Mouse (Mus musculus) spleen, embryonic (tissue): ENCODE data around the gene Tmem247.

ENCODE experiments used
- CTCF ChIA-PET: fragments of 350-600 bp; sonication (Branson Sonifier 250); formaldehyde crosslinking; loops from one replicate; lab custom pipeline; 2022; lab: Charles Lee

Tmem247 gene

DNA sequence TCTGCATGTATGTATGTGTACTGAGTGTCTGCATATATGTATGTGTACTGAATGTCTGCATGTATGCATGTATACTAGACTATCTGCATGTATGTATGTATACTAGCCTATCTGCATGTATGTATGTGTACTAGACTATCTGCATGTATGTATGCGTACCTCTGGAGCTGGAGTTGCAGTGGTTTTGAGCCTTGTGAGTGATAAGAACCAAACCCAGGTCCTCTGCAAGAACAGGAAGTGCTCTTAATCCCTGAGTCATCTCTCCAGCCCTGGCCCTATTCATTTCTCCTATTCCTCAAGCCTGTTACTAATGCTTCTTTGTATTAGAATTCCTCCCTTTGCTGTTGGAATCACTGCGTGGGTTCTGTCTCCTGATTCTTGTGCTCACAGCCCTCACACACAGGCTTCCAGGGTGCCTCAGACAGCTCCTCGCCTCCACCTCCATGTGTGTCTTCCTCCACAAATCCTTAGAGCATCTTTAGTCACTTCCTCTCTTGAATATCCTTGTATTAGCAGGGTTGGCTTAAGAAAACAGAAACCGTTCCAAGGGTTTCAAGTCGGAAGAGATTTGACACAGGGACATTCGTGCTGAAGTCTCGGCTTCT, 4.0 kb upstream of the Tmem247 start:
- CTCF ChIA-PET = interaction anchor here (0.6 kb wide), 1 partner anchor 700 kb away, joined by 5 read pairs; no protein-coding TSS in a partner anchor

DNA sequence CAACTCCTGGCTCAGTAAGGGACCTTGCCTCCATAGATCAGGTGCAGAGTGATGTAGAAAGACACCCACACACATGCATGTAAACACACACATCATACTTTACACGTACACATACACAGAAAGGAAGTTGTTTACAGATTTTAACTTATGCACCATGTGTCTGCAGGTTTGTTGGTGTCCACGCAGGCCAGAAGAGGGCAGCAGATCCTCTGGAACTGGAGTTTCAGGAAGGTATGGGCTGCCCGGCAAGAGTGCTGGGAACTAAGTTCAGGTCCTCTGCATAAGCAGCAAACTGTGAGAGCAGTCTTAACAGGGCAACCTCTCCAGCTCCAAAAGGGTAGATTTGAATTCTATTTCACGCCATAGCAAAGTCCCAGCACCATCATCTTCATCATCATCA, 1.6 kb upstream of the Tmem247 start:
- CTCF ChIA-PET = no interaction called here

DNA sequence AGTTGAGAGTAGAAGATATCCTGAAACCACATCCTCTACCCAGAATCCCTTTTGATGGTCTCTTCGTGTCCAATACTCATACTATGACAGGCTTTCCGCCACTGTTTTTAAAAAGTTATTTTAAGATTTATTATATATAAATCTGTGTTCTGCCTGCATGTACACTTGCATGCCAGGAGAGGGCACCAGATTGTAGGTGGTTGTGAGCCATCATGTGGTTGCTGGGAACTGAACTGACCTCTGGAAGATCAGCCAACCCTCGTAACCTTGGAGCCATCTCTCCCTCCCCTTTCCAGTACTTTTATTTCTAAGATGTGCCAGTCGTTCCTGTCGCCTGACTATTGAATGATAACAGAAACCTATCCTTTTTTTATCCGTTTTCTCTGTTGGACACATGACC, 1.6 kb downstream of the Tmem247 start:
- CTCF ChIA-PET = interaction anchor here (1.4 to 3.1 kb wide), 2 partner anchors 70 to 125 kb away, joined by 3 to 17 read pairs; no protein-coding TSS in a partner anchor

DNA sequence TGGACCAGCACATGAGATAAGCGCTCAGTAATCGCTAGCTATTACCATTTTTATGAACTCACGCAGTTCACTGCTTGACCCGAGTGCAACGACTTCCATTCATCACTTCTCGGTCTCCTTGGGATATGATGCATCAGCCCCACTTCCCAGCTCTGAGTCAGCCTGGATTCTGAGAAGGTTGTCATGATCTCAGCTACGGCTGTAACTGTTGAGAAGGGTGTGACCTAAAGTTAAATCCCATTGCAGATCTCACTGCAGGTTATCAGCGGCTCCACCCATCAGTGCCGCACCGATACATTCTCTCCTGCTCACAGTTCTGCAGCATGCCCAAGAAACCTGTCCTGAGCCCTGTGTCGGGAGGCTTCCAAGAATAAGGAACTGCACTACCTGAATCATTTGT, 2.6 kb downstream of the Tmem247 start:
- CTCF ChIA-PET = interaction anchor here (3.1 kb wide), 1 partner anchor 124 kb away, joined by 17 read pairs; no protein-coding TSS in a partner anchor

DNA sequence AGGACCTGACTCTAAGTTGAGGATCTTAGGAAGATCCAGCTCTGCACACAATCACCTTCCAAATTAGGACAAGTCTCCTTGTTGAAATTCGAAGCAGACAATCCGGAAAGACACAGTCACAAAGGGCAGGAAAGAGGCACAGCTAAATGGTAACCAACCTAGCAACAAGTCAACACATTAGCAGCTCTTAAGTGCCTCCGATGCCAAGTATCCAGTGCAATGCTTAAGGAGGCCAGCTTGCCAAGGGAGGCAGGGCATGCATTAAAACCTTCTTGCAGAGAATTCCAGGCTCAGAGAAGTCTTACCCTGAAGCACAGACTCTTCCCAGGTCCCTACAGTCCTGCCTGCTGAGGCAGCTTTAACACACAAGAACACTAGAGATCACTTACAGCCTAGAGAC, 7.5 kb downstream of the Tmem247 start:
- CTCF ChIA-PET = no interaction called here

DNA sequence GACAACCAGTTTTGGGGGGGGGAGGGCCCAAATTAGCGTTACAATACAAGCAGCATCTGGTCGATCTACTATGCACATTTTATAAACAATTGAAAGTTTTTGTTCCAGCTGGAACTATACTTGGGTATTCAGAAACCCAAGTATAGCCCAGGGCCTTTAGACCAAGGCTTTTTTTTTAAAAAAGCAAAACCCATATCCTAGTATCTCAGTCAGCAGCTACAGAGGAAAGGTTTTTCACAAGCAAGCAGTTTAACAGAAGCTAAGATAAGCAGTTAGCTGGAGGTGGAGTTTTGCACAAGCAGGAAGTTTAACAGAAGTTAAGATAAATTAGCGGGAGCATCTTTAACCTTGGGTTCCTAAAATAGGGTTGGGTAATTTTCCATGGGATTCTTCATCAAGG, 9.7 kb downstream of the Tmem247 start:
- CTCF ChIA-PET = no interaction called here

- CTCF ChIA-PET = interaction anchor here (0.6 kb wide), 1 partner anchor 10 kb away, joined by 3 read pairs; no protein-coding TSS in a partner anchor
Measured at GRCm38 (mm10) chr17:86929355-86929754, 12.2 kb downstream of the Tmem247 start.

DNA sequence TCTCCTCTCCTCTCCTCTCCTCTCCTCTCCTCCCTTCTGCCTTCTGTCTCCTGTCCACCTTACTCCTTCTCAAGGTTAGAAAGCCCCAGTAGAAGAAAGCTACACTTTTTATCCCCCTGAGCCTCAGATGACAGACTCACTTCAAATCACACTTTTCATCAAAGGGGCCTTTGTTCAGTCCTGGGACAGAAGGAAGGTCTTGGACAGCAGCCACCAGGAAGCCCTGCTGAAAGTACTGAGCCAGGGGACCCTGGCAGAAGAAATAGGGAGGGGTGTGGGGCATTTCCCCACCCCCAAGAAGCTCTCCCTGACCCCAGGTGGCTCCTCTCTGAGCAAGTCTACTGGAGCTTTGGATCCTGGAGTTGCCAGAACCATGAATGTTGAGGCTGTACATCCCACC, 12.8 kb downstream of the Tmem247 start:
- CTCF ChIA-PET = interaction anchor here (0.6 kb wide), 1 partner anchor 9 kb away, joined by 3 read pairs; no protein-coding TSS in a partner anchor

DNA sequence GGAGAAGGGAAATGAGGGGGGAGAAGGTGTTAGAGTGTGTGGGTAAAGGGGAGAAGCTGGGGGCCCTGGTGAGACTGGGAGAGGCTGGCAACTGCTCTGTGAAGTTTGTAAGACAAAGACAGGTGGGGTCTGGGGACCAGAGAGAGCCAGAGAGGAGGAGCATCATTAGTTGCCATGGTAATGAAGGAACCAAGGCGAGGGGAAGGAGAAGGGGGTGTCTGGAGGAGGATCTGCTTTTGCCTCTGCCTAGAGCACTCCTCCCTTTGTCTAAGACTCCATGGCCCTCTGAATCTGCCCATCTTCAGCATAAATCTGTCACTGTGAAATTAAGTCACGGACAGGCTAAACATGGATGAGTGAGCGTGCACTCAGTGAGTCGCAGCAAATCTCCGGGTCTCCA, 15.7 kb downstream of the Tmem247 start:
- CTCF ChIA-PET = no interaction called here

- CTCF ChIA-PET = interaction anchor here (0.7 to 0.8 kb wide), 2 partner anchors 35 to 706 kb away, joined by 3 read pairs; no protein-coding TSS in a partner anchor
Measured at GRCm38 (mm10) chr17:86937064-86937463, 19.9 kb downstream of the Tmem247 start.

DNA sequence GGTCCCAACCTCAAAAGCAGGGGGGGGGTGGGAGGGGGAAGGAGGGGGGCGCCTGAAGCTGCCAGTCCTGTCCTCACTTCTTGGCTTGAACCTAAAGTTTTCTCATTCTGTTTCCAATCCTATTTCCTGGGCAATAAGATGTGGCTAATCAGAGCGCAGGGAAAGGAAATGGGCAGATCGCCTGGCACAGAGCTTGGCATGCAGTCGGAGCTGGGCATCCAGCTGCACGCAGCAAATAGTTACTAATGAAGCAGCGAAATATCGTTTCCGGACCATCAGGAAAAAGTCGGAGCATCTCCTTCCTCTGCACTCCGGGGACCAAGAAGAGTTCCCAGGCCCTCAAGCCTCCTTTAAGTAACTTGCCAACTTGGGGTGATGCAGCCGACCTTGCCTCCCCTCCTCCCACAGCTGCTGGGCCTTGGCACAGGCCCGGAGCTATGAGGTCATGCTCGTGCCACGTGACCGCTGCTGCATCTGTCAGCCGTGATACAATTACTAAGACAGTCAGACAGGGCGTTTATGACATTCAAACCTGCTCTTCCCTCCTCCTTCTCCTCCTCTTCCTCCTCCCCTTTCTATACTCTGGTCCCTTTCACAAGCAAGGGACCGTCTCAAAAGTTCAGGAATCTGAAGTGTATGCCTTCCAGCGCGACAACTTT, 20.5 kb downstream of the Tmem247 start:
- CTCF ChIA-PET = interaction anchor here (0.7 to 0.8 kb wide), 2 partner anchors 34 to 705 kb away, joined by 3 read pairs; no protein-coding TSS in a partner anchor

GRCm38 (mm10) chr17:86938683-86939082, 21.5 kb downstream of the Tmem247 start:
- CTCF ChIA-PET = interaction anchor here (0.6 kb wide), 1 partner anchor 9 kb away, joined by 3 read pairs; no protein-coding TSS in a partner anchor

DNA sequence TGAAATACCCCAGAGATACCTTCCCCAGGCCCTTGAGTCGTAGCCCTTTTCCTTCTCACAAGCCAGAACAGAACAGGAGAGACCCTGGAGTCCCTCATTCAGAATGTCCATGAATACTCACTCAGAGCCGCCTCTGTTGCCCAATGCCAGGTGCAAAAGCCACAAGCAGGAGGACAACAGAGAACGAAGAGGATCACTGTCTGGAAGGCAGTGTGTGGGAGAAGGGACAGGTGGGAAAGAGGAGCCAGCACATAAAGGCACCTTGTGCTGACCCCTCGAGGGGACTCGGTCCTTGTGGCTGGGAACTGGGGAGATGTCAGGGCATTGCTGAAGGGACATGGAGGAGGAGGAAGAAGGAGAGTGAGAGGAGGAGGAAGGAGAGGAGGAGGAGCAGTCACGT, 25.0 kb downstream of the Tmem247 start:
- CTCF ChIA-PET = no interaction called here

- CTCF ChIA-PET = no interaction called here
Measured at GRCm38 (mm10) chr17:86943158-86943557, 26.0 kb downstream of the Tmem247 start.

- CTCF ChIA-PET = no interaction called here
Measured at GRCm38 (mm10) chr17:86946078-86946477, 28.9 kb downstream of the Tmem247 start.

DNA sequence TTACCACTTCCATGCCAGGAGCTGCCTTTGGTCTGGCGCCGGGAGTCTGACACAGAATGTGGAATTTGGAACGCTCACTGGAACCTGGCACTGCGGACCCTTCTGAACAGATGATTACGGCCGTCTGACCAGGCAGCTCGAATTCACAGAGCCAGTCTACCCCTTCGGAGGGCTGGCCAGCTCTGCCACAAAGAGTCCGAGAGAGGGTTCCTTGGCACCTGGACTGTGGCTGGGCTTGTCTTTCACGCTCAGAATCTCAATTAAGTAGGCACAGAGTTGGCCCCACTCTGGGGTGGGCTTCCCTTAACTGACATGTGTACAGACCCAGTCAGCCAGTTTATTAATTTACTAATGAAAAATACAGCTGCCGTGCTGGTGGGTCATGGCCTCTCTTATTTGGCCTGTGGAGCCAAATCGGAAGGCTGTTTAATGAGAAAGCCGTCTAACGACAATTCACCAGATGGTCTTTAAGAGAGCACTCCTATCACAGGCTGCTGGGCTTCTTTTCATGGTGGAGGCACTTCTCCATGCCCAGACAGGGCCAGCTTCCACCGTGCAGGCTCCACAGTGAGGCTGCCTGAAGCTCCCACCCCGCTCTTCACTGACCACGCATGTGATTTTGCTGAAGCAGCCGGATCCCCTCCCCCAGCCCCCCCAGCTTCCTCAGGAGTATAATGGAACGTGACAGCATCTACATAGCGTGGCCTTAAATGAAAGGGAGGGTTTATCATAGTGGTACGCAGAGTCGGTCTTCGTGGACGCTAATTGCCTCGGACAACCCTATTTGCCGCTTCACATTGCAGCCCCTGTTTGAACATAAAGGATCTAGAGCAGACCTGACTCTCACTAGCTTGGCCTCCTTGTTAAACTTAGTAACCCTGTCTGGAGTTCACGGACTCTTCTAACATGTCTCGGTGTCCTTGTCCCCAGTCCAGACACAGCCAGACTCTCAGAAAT, 31.0 kb downstream of the Tmem247 start, which contains the start of gene Atp6v1e2:
Atp6v1e2 (minus strand) TSS at position 58 of the 957 bp plus-strand sequence.
- CTCF ChIA-PET = no interaction called here

GRCm38 (mm10) chr17:86948801-86949200, 31.7 kb downstream of the Tmem247 start:
- CTCF ChIA-PET = no interaction called here

DNA sequence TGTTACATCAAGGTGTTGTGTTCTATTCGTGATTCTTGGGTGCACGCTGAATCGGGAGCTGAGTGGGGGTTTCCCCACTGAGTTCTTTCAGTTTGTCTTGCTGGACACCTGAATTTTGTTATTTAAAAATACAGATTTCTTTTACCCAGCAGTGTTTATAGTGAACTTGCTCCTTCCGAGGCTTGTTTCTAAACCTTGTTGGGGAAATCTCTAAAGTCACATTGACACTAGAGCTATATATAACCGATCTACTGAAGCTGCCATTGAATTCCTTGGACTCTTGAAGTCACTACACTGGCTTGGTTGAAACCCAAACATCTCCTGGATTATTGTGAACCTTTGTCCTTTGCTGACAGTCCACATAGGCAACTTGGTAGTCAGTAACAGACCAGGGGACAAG, 40.1 kb downstream of the Tmem247 start:
- CTCF ChIA-PET = interaction anchor here (0.7 kb wide), 1 partner anchor 85 kb away, joined by 4 read pairs; no protein-coding TSS in a partner anchor

DNA sequence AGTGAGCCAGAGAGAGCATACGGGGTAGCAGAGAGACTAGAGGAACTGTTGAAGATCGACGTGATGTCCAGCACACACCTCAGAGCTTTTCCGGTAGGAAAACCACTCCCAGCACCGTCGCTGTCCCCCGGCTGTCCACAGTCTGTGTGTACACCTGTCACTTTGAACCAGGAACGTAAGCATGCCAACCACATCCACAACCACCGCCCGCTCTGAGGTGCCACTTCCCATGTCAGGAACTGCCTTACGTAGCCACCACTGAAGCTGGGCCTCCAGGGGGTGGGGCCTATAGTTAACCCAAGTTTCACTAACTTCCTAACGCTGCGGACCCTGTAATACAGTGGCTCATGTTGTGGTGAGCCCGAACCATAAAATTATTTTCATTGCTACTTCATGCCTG, 40.8 kb downstream of the Tmem247 start:
- CTCF ChIA-PET = no interaction called here

- CTCF ChIA-PET = interaction anchor here (0.6 kb wide), 1 partner anchor 68 kb away, joined by 3 read pairs; no protein-coding TSS in a partner anchor
Measured at GRCm38 (mm10) chr17:86961301-86961841, 44.2 kb downstream of the Tmem247 start.

DNA sequence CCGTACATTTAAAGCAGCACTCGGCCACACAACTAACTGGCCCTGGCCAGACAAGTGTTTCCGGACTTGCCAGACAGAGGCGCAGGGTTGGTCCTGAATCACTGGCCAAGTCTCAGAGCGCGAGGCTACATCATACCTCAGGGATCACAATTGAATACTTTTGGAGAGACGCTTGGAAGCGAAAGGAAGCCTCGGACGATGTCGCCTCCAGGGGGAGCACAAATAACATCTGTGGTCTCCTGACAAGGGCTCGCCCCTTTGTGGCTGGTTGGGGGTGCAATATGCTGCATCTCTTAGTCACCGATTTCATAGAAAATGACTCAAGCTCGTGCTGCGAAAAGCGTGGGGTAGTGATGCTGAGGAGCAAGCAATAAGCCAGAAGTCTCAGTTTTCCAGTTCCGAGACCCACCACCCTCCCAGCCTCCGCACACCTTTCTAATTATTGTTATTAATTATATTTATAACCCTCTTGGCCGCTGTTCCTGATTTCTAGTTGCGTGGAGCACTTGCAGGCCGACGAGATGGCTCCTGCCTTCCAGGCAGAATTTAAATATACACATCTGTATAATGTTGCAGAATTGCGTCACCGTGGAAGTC, 45.2 kb downstream of the Tmem247 start:
- CTCF ChIA-PET = no interaction called here
